Mouse (Mus musculus) embryonic facial prominence, embryonic 10.5 days (tissue): Measurements from ENCODE around the gene Olfr2. TPM values are rescaled to one million over a fixed set of nuclear protein-coding genes. Genes with fewer than 3 reads are reported as not detected.

Experiments used
- DNase-seq: peaks from one replicate; pipeline ENCODE4 v3.0.0-alpha.2; 2017; ENCODE audit warnings: low spot score
- H3K27ac ChIP-seq: fragments of 300-500 bp; sonication (generic); replicated peaks from 2 replicates; pipeline ENCODE4 v1.5.1; 2016; ENCODE audit warnings: mild to moderate bottlenecking
- H3K27me3 ChIP-seq: fragments of 300-500 bp; sonication (generic); replicated peaks from 2 replicates; pipeline ENCODE4 v1.6.1; 2016; ENCODE audit warnings: low read depth, mild to moderate bottlenecking; ENCODE audit not compliant: poor library complexity, severe bottlenecking
- H3K36me3 ChIP-seq: fragments of 300-500 bp; sonication (generic); replicated peaks from 2 replicates; pipeline ENCODE4 v1.6.1; 2016; ENCODE audit warnings: mild to moderate bottlenecking, moderate library complexity
- H3K4me1 ChIP-seq: fragments of 300-500 bp; sonication (generic); 2 replicates; pipeline ENCODE4 v1.6.1; 2016
- H3K4me3 ChIP-seq: fragments of 300-500 bp; sonication (generic); 2 replicates; pipeline ENCODE4 v1.5.1; 2016; ENCODE audit warnings: mild to moderate bottlenecking, moderate library complexity
- H3K9me3 ChIP-seq: fragments of 300-500 bp; sonication (generic); 2 replicates; pipeline ENCODE4 v1.6.1; 2016; ENCODE audit warnings: mild to moderate bottlenecking
- WGBS: fragments of 180-500 bp; shearing (Covaris S2); methylation state at CpG from one replicate; pipeline ENCODE4 v1.1.7; 2016; 5-methylcytosine and 5-hydroxymethylcytosine counted together
- polyA plus RNA-seq: library from polyadenylated mRNA; unstranded; fragments of >200 nt; fragmentation: Nextera tagmentation; extraction: Ambion mirVana; gene quantifications from 2 replicates; pipeline ENCODE4 v1.2.1, GENCODE M21; 2016

The Olfr2 gene
- polyA plus RNA-seq, 1 experiment from 2014 or later = not detected

GRCm38 (mm10) chr7:106948212-106948611, 57.7 kb downstream of the Olfr2 start, which contains the start of gene Olfr710:
Gene Olfr710 (minus strand): TSS chr7:106948312.
- Histone ChIP-seq H3K27me3 (no peaks in the 10 kb centered on the region), H3K4me3 (no peak within 1 kb of the TSS)

More at GRCm38 (mm10) chr7:106948212-106948611, 57.7 kb downstream of the Olfr2 start, which contains the start of gene Olfr710:
- no peak for DNase-seq
- Histone ChIP-seq H3K27ac (no peak within 1 kb of the TSS), H3K36me3 (no peaks in the 10 kb centered on the region), H3K4me1 (no peaks in the 10 kb centered on the region), H3K9me3 (no peaks in the 10 kb centered on the region)
- 84% methylated on average over 3 of the region's 3 CpGs for WGBS

Other genes starting within 250 kb of the Olfr2 start
- gene Olfr699, start 212.9 kb downstream of the Olfr2 start, polyA plus RNA-seq = not detected in 2 replicates
- gene Olfr700, start 197.2 kb downstream of the Olfr2 start, polyA plus RNA-seq = not detected in 2 replicates
- gene Olfr701, start 191.9 kb downstream of the Olfr2 start, polyA plus RNA-seq = not detected in 2 replicates
- gene Olfr702, start 172.2 kb downstream of the Olfr2 start, polyA plus RNA-seq = not detected in 2 replicates
- gene Olfr703, start 162.7 kb downstream of the Olfr2 start, polyA plus RNA-seq = not detected in 2 replicates
- gene Olfr704, start 142.9 kb downstream of the Olfr2 start, polyA plus RNA-seq = not detected in 2 replicates
- not detected in 2 replicates for gene Olfr705, start 129.2 kb downstream of the Olfr2 start, polyA plus RNA-seq
- not detected in 2 replicates for gene Olfr706, start 117.9 kb downstream of the Olfr2 start, polyA plus RNA-seq
- gene Olfr707, start 104.8 kb downstream of the Olfr2 start, polyA plus RNA-seq = not detected in 2 replicates
- not detected in 2 replicates for gene Olfr1532-ps1, start 98.1 kb downstream of the Olfr2 start, polyA plus RNA-seq
- not detected in 2 replicates for gene Olfr709-ps1, start 73.9 kb downstream of the Olfr2 start, polyA plus RNA-seq
- gene Olfr710, start 57.8 kb downstream of the Olfr2 start, polyA plus RNA-seq = not detected in 2 replicates
- gene Olfr6, start 42.1 kb downstream of the Olfr2 start, polyA plus RNA-seq = not detected in 2 replicates
- not detected in 2 replicates for gene Olfr711, start 30.6 kb downstream of the Olfr2 start, polyA plus RNA-seq
- not detected in 2 replicates for gene Olfr713, start 25.1 kb upstream of the Olfr2 start, polyA plus RNA-seq
- not detected in 2 replicates for gene Olfr714, start 64.9 kb upstream of the Olfr2 start, polyA plus RNA-seq
- gene Olfr17, start 87.1 kb upstream of the Olfr2 start, polyA plus RNA-seq = not detected in 2 replicates
- gene Olfr715b, start 104.3 kb upstream of the Olfr2 start, polyA plus RNA-seq = not detected in 2 replicates
- not detected in 2 replicates for gene Olfr715, start 125.0 kb upstream of the Olfr2 start, polyA plus RNA-seq
- not detected in 2 replicates for gene Olfr716, start 132.3 kb upstream of the Olfr2 start, polyA plus RNA-seq
- not detected in 2 replicates for gene Nlrp14, start 160.9 kb upstream of the Olfr2 start, polyA plus RNA-seq
- not detected in 2 replicates for gene Rbmxl2, start 203.4 kb upstream of the Olfr2 start, polyA plus RNA-seq